Mouse (Mus musculus) bone marrow macrophage, adult 2 months (primary cell): Measurements from ENCODE around the gene Gpr137. TPM values are rescaled to one million over a fixed set of nuclear protein-coding genes. Genes with fewer than 3 reads are reported as not detected.
A peak's percentile ranks its signal among the peaks of the same experiment; 100 is the strongest.

Source experiments
- H3K27ac ChIP-seq: 2 replicates; pipeline ENCODE4 v1.5.1; 2012; ENCODE audit warnings: low read depth, low read length; ENCODE audit not compliant: insufficient read depth
- H3K4me1 ChIP-seq: 2 replicates; pipeline ENCODE4 v1.6.1; 2012; ENCODE audit warnings: low read length; ENCODE audit not compliant: control insufficient read depth, insufficient read depth
- H3K4me3 ChIP-seq: 2 replicates; pipeline ENCODE4 v1.5.1; 2012; ENCODE audit warnings: mild to moderate bottlenecking, low read length, moderate library complexity; ENCODE audit not compliant: insufficient read depth
- CTCF ChIP-seq: IDR thresholded peaks from 2 replicates; pipeline ENCODE4 v1.5.1; 2012; ENCODE audit warnings: low read depth, mild to moderate bottlenecking, low read length, moderate library complexity
- POLR2A ChIP-seq: IDR thresholded peaks from 2 replicates; pipeline ENCODE4 v1.6.1; 2012; ENCODE audit warnings: mild to moderate bottlenecking, low read depth, low read length, borderline replicate concordance
- polyA plus RNA-seq: library from polyadenylated mRNA; stranded (reverse); fragments of >200 nt; gene quantifications from 2 replicates; pipeline ENCODE4 v1.2.4, GENCODE M21; 2012; ENCODE audit not compliant: missing spikeins, insufficient read depth, insufficient read length

Gene Gpr137
- polyA plus RNA-seq, 1 experiment, result 31.6 TPM

DNA sequence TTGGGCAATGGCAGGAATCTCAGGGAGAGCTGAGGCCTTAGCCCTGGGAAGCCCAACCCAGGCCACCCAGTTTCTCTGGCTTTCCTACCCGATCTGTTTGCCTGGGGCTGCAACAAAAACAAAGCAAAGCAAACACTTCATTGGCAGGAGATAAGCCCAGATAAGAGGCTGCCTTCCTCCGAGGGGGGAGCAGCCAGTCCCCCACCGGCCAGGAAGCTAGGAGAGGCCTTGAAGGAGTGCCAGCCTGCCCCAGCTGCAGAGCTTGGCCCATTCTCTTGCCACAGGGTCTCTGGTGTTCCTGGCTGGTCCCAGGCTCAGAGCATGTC, 10.4 kb upstream of the Gpr137 start:
- Histone ChIP-seq H3K4me3 (peak overlapping the region; percentile 76), H3K4me1 (peaks cover 18% of the 10 kb centered on the region), H3K27ac (peak overlapping the region; percentile 91)
- TF ChIP-seq CTCF (no peak), POLR2A (no peak)

DNA sequence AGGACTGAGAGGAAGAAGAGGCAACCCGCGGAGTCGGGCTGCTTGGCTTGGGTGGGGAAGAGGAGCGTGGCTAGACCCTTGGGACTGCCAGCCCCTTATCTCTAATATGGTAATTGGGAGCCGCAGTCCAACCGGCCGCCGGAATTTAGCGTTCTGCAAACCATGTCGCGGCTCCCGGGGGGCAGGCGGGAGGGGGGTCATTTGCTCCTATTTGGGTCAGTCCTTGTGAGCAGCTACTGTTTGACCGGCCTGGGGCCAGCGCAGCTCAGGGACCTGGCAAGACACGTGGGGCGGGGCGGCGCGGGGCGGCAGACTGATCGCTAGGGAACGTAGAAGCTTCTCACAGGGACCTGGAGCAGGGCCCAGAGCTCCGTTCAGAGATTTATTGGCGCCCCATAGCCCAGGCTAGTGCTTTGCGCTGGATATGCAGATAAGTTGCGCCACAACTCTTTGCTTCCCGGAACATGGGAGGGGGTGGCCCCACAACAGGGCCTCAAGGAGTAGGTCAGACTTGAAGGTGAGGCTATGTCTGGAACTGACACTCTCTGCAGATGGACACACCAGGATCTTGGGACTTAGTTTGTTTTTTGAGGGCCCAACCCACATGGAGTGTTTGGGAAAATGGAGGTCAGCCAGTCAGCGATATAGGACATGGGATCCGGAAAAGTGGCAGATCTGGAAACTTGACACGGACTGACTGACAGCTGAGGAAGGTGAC, 9.9 kb upstream of the Gpr137 start:
- peak overlapping the region; percentile 91 for H3K27ac ChIP-seq
- no peak for TF ChIP-seq CTCF
- TF ChIP-seq POLR2A, result no peak
- peaks cover 18% of the 10 kb centered on the region for H3K4me1 ChIP-seq
- H3K4me3 ChIP-seq, result peak overlapping the region; percentile 76

DNA sequence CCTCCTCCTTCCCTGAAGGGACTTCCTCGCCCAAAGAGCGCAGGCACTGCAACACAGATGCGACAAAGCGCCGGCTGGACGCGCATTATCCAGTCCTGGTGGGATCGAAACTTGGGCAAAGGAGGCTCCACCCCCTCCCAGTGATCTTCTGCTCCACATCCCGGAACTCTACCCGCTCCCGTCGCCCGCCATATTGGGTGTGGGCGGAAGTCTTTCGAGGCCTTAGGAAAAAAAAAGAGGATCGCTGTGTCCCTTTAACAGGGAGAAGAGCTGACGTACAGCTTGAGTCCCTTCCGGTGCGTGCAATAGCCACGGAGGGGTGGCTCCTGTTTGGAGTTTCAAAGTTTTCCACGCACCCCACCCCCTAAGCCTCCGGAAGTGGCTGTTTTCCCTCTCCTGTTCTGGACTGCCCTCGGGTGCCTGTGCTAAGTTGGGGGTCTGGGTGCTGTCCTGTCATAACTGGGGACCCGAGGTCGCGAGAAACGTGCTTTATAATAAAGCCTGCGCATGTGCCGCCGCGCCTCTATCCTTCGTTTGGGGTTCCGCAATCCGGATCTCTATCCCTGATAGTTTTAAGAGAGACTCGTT, 9.2 kb upstream of the Gpr137 start:
- Histone ChIP-seq H3K27ac (peak overlapping the region; percentile 91), H3K4me1 (peaks cover 25% of the 10 kb centered on the region), H3K4me3 (peak overlapping the region; percentile 86)
- TF ChIP-seq POLR2A (no peak), CTCF (no peak)

DNA sequence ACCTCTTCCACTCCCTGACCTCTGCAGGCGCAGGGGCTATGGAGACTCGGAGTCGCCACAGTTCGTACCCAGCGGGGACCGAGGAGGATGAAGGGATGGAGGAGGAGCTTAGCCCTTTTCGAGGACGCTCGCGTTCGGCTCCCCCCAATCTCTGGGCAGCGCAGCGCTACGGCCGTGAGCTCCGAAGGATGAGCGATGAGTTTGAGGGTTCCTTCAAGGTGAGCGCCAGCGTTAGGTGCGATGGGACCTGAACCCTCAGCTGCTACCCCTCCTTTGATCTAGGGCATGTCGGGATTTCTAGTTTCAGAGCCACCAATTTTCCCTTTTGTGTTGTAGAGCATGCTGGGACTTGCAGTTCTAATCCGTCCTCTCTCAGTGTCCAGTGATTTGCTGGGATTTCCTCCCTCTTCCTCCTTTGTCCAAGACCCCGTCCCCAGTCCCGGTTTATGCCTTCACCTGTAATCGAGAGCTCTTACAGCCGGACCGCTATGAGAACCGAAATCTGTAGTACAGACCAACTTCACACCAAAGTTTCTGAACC, 8.4 kb upstream of the Gpr137 start:
- TF ChIP-seq CTCF (no peak), POLR2A (no peak)
- H3K4me3 ChIP-seq, result peak overlapping the region; percentile 86
- H3K27ac ChIP-seq, result peak overlapping the region; percentile 91
- H3K4me1 ChIP-seq, result peaks cover 31% of the 10 kb centered on the region

DNA sequence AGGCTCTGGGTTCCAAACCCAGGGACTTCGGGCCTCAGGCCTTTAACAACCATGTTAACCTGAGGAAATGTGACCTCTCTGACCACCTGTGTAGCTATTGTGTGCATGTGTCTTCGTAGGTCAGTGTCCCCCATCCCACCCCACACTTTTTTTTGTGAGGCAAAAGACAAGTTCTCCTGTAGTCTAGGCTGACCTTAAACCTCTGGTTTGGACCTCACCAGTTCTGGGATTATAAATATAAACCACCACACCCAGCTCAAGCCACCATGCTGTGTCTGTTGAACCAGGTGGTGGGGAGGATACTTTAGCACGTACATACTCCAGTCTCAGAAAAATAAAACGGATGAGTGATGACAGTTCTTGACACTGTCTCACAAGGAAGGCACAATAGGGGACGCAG, 7.7 kb upstream of the Gpr137 start:
- Histone ChIP-seq H3K4me1 (peaks cover 31% of the 10 kb centered on the region), H3K4me3 (peak overlapping the region; percentile 86), H3K27ac (no peak overlapping the region)
- TF ChIP-seq POLR2A (no peak), CTCF (no peak)

DNA sequence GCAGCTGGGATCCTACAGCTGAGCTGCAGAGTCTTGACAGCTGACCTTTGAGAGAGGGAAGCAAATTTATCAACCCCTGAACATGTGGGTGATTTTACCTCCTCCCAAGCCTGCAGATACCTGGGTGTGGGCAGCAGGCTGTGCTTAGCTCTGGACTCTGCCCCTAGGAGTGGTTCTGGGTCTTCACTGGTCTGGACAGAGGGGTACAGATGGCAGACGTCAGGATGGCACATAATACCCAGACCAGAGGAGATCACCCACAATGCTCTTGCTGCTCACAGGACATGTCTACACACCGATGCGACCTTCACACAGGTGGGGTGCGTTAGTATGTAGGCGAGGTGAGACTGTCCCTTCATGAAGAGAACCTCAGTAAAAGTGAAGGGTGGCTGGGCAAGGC, 7.3 kb upstream of the Gpr137 start:
- Histone ChIP-seq H3K4me3 (no peak overlapping the region), H3K4me1 (peaks cover 31% of the 10 kb centered on the region), H3K27ac (no peak overlapping the region)
- no peak for TF ChIP-seq POLR2A
- TF ChIP-seq CTCF, result no peak

DNA sequence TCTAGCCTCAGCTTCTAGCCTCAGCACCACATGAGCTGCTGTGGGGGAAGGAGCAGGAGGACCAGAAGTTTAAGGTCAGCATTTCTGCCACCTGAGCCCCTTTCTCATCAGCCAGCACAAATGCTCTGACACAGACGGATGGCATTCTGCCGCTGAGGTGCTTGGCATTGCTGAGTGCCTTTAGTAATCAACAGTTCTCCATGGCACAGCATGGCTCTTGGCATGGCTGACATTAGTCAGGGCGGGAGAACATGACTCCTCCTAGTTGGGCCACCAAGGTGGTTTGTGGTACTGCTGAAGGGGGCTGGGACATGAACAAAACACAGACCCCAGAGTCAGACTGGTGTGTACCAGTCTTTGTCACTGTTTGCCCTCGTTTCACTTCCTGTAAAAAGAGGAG, 5.9 kb upstream of the Gpr137 start:
- no peak overlapping the region for H3K4me3 ChIP-seq
- peaks cover 32% of the 10 kb centered on the region for H3K4me1 ChIP-seq
- H3K27ac ChIP-seq, result no peak overlapping the region
- TF ChIP-seq CTCF (no peak), POLR2A (no peak)

DNA sequence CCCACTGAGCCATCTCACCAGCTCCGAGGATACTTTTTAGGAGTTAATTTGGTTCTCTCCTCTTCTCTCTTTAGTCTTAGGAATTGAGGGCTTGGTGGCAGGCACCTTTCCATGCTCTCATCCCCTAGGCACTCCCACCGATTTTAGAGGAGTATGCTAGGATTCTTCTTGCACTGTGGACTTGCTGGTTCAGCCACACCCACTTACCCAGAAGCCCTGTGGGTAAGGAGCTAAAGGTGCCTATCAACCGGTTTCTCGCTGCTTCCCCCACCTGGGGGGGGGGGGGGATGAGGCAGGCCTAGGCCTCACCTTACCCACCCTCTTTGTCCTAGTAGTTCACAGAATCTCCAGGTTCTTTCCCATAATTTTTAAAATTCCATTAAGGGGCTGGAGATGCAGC, 5.5 kb upstream of the Gpr137 start:
- Histone ChIP-seq H3K4me1 (peaks cover 27% of the 10 kb centered on the region), H3K27ac (no peak overlapping the region), H3K4me3 (no peak overlapping the region)
- TF ChIP-seq CTCF (no peak), POLR2A (no peak)

DNA sequence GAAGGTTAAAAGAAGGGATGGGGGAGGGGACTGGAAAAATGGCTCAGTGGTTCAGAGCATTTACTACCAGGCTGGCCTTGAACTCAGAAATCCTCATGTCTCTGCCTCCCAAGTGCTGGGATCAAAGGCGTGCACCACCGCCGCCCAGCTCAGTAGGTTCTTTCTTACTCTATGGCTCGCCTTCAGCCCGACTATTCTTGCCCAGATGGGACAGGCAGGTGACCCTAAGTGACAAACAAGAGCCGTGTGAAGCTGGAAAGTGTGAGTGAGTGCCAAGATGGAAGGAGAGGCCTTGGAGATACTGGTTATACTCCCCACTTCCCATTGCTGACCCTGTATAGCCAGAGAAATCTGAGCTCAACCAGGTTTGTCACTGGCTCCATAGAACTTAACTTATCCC, 1.4 kb upstream of the Gpr137 start:
- Histone ChIP-seq H3K4me3 (no peak overlapping the region), H3K4me1 (peaks cover 19% of the 10 kb centered on the region), H3K27ac (no peak overlapping the region)
- TF ChIP-seq CTCF (no peak), POLR2A (no peak)

DNA sequence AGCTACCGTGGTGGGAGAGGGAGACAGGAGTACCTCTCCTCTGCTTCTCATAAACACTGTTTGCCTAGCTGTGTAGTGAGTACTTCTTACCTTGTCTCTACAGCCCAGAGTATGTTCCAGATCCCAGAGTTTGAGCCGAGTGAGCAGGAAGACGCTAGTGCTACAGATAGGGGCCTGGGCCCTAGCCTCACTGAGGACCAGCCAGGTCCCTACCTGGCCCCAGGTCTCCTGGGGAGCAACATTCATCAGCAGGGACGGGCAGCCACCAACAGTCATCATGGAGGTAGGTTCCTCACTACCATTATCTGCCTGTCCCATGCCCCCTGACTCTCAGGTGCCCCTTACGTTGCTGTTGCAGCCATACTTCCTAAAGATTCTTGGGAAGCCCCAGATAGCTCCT, 484 bp upstream of the Gpr137 start:
- peak overlapping the region; percentile 64 for H3K4me3 ChIP-seq
- H3K4me1 ChIP-seq, result peaks cover 15% of the 10 kb centered on the region
- H3K27ac ChIP-seq, result peak overlapping the region; percentile 40
- no peak for TF ChIP-seq POLR2A
- no peak for TF ChIP-seq CTCF

DNA sequence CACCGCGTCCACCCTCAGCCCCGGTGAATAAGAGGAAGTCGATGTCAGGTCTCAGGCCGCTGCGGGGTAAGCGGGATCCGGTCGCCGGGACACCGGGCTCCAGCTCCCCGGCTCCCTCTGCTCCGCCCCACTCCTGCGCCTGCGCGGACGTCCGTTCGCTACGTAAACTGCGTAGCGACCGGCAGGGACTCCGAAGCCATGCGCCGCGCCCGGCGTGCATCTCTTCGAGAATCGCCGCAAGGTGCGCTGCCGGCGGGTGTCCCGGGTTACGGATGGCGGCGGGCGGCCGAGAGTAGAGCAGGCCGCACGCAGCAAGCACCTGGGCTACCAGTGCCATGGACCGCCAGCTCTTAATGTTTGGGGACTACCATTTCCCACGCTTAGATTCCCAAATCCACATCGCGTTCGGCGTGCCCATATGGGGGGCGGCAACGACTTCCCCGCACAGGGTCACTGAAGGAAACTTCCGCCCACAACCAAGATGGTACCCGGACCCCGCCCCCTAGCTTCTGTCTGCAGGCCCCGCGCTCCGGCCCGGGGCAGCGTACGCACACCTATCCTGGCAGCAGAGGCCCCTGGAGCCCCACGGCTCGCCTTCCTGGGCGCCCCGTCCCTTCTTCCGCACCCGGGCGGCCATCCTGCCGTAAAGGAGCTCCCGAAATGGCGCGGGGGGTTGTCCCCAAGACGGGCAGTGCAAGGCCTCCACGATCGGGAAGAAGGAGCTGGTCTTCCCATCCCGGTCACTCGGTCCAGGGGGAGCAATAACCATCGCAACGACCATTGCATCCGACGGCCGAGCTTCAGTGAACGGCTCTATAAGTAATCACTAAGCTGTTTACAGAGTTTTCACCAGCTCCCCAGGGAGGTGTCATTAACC, 670 bp downstream of the Gpr137 start, which contains the start of gene Bad:
Gene Bad, plus strand, starts transcription at position 490 of the 877 bp plus-strand sequence.
- Histone ChIP-seq H3K27ac (peak within 1 kb of the TSS; percentile 97), H3K4me3 (peak within 1 kb of the TSS; percentile 92), H3K4me1 (peaks cover 10% of the 10 kb centered on the region)
- TF ChIP-seq POLR2A, result no peak; the same call in 1 of the 2 replicates
